Mouse (Mus musculus) fat pad, adult 2 months (tissue): Measurements from ENCODE around the gene Clcn7.
"Not testable (repeated sequence)": the region's sequence is repeated elsewhere in the genome, so short reads cannot be mapped to it uniquely, and the experiment has no call there.

Source experiments
- DNase-seq: peaks from one replicate; pipeline ENCODE4 v3.0.0-alpha.2; 2011; ENCODE audit warnings: low read depth, low spot score; ENCODE audit errors: extremely low read depth

Clcn7 gene

DNA sequence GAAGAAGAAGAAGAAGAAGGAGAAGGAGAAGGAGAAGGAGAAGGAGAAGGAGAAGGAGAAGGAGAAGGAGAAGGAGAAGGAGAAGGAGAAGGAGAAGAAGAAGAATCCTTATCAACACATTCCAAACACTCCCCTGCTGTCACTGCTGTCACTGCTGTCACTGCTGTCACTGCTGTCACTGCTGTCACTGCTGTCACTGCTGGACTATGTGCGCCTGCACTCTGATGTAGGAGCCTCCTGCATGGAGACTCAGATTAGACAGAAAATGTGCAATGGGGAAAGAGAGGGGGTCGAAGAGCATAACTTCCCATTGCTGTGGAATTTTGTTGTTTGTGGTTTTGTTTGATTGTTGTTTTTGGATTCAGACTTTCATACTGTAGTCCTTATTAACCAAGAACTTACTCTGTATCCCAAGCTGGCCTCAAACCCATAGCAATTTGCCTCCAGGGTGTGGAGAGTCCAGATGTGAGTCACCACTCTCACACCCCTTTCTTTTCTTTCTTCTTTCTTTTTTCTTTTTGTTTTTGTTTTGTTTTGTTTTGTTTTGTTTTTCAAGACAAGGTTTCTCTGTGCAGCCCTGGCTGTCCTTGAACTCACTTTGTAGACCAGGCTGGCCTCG is 7.6 kb upstream of the Clcn7 start:
- not testable (repeated sequence) for DNase-seq

DNA sequence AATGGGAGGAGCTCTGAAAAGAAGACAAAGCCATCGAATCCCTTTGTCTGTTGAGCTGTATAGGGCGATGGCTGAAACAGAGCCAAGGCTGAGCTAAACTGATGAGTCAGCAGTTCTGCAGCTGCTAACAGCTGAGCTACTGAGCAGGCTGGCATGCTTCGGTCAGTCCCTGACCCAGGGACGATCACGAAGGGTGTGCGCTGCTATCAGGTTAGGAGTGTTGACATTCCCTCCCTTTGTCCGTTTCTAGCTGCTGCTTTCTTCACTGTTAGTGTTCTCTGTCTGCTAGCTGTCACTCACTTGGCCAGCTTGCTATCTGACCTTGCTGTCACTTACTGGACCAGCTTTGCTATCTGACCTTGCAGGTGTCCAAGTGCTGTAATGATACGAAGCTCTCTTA is 6.1 kb upstream of the Clcn7 start:
- DNase-seq = no peak

DNA sequence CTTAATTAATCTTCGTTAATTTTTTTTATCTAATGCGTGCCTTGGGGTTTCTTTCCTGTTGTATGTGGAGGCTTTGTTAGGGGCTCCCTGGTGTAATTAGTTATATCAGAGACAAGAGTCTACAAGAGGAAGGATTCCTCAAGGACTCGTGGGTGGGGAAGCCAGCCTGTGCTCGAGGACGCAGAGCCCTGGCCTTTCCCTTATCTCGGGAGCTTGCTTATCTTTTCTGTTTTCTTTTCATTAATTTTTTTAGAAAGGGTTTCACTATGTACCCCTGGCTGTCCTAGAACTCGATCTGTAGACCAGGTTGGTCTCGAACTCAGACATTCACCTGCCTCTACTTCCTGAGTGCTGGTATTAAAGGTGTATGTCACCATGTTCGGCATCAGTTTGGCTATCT is 5.5 kb upstream of the Clcn7 start:
- no peak for DNase-seq

DNA sequence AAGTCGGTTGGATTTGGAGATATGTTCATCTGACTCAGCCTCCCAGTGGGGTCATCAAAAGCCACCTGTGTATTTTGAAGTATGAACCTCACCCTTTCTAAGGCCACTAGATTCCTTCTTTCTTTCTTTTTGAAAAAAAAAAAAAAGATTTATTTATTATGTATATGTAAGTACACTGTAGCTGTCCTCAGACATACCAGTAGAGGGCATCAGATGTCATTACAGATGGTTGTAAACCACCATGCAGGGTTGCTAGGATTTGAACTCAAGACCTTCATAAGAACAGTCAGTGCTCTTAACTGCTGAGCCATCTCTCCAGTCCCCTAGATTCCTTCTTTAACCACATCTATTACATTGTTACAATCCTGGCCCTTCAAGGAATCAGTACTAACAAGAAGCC is 3.1 kb upstream of the Clcn7 start:
- no peak for DNase-seq

DNA sequence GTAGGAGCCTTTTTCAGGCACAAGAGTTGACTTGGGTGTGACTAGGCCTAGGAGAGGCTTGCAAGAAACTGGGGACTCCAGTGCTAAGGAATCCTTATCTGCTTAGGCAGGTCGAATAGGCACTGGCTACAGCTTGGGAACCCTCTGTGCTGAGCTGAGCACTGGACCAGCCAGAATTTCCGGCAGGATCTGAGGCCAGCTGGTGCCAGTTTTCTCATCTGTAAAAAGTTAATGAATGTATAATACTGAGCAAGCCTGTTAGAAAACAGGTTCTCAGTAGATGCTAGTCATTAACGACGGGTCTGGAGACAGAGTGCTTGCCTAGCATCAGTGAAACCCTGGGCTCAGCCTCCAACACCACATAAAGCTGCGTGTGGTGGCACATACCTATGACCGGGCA is 2.4 kb downstream of the Clcn7 start:
- no peak for DNase-seq

DNA sequence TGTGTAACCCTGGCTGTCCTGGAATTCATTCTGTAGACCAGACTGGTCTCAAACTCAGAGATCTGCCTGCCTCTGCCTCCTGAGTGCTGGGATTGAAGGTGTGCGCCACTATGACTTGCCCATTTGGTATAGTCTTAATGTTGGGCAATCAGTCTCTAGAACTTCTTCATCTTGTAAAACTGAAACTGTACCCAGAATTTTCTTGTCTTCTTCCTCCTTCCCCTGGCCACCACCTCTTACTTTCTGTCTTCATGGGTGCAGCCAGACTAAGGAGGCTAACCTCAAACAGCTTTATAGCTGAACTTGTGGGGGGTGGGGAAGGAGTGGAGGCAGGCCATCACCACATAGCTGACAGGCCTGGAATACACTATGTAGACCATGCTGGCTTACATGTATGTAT is 5.6 kb downstream of the Clcn7 start:
- no peak for DNase-seq

DNA sequence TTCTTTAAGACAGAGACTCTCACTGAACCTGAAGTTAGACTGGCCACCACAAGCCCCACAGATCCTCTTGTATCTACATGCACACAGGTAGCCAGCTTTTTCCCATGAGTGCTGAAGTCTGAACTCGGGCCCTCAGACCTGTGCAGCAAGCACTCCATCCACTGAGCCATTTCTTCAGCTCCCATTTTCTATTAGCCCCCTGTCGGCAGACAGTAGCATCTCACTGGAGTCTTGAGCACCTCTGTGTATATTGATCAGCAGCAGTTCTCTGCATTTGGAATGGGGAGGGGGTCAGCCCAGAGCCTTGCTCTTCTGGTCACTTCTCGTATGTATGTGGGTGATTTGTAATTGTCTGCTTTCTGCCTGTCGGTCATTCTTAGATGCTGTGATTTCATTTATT is 6.8 kb downstream of the Clcn7 start:
- no peak for DNase-seq

DNA sequence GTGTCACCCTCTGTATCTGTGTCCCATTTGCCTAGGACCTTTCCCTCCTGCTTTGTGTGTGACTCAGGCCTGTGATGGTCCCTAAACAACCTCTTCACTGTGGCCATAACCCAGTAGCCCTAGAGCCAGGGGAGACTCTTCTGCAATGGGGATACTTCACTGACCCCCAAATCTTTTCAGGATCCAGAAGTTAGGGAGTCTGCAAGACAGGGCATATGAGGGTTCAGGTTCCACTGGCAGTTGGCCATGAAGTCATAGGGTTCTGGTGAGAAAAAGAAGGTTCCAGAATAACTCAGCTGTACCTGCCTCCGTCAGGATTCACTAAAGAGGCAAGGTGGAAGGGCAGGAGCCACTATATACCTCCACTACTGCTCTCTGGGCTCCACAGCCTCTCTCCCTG is 29.0 kb downstream of the Clcn7 start, which contains the start of gene Ccdc154:
Gene Ccdc154 (plus strand): TSS at position 301 of the 400 bp plus-strand sequence.
- DNase-seq = no peak

DNA sequence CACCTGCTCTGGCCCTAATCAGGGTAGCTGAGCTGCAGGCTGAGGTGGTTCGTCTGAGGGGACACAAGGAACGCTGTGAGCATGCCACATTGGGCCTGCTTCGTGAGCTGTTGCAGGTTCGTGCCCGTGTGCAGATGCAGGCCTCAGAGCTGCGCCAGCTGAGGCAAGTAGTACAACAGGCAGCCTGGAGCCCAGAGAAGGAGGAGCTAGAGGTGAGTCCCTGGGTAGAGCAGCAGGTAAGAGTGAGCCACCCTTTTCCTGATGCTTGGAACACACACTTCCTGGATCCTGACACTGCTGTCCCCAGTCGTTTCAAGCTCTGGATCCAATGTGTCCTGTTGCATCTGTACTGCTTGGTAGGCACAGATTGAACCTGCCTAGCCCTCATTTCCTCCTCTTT is 30.2 kb downstream of the Clcn7 start:
- no peak for DNase-seq

DNA sequence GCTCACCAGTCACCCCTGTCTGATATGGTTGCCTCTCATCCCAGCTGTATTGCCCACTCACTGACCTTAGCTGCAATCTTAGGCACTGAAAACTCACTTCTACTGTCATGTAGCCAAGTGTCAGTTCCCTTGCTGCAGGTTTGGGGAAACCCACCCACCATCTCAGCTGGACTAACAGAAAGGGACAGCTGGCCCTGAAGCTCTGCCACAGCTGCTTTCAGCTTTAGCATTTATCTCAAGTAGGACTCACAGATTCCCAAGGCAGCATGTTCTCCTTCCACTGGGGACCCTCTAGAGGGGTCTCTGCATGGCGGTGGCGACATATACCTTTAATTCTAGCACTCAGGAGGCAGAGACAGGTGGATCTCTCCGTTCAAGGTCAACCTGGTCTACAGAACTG is 31.6 kb downstream of the Clcn7 start:
- DNase-seq = no peak

DNA sequence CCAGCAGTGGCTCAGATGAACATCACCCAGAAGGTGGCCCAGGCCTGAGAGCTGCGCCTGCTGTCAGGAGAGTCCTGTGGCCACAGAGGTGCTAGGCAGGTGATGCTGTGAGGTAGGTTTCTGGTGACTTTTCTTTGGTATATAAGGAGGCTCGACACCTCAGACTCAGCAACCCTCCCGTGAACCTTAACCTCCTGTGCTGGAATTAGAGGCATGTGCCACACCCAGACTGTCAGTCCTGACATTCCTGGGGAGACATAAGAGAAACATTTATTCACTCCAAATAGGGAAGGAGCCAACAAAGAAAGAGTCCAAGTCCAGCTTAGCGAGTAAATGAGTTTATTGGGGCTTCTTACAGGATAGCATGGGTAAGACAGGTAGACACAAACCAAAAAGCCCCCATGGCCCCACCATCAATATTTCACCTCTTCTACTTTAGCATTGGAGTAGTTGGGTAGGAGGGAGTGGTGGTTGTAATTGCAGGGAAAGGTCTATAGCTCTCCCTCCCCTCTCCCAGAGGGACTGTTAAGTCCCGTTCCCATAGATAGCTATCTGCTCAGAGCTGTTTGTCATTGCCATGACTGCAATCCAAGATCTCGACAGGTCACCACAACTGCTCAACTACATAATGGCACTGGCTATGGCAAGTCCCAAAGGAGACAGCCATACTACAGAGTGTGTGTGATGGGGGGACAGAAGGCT is 32.9 kb downstream of the Clcn7 start:
- no peak for DNase-seq

DNA sequence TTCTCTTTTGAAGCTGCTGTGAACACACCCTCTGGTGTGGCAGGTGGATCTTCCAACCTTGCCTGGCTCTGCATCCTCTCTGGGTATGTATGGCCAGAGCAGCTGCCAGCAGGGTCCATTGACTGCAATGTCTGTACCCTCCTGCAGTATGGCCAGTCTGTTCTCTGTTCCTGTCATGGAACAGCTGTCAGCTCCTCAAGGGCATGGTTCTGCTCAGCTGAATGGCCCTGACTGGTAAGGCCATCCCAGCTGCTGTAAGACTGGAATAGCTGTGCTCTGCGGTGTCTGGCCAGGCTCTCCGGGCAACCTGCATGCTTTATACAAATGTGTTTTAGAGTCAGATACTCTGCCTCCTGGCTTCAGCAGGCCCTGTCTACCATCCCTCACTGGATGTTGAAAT is 36.5 kb downstream of the Clcn7 start:
- DNase-seq = no peak

DNA sequence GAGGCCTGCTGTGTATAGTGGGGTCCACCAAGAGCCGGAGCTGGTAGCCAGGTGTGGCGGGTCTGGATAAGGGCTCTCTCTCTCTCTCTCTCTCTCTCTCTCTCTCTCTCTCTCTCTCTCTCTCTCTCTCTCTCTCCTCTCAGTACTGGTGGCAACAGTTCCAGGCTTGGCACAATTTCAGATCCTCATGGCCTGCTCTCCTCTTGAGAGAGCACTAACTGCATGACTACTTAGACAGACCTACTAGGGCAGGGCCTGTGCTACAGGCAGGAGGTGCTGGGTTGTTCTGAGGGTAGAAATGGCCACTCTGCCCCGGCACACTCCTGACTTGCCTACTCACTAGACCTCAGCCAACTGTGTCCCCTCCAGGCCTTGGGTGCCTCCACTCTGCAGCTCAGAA is 39.4 kb downstream of the Clcn7 start:
- no peak for DNase-seq

DNA sequence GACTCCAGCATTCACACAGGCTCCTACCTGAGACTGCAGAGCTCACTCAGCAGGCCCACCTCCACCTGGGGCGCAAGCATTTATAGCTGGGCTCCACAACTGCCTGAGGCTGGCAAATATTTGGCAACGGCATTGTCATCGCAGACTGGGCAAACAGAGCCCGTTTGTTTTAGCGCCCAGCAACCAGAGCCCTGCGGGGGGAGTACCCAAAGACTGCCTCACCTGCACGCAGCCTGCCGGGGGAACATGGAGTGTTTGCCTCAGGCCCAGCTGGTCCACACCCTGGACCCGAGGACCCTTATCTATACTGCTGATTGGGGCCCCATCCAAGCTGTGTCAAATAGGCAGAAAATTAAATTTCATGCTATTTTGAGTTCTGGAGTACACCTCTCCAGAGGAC is 42.2 kb downstream of the Clcn7 start, which contains the start of gene Gm38655:
Gene Gm38655 (minus strand): TSS at position 61 of the 400 bp plus-strand sequence.
- DNase-seq = no peak

DNA sequence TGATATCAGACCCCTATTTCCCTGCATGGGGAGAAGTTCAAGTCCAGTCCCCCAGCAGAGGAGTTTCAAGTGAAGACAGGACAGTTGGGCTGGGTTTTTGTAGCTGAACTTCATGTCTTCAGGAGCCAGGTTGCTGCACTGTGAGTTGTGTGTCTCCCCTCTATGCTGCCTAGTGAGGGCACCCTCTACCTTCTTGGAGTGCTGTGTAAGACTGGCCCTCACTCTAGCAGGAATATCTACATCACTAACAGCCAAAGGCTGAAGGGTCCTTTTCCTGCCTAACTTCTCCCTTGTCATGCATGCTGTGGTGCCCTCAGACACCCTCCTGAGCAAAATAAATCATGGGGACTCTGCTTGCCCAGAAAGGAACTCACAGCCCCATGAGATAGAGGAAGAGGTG is 50.0 kb downstream of the Clcn7 start:
- no peak for DNase-seq

DNA sequence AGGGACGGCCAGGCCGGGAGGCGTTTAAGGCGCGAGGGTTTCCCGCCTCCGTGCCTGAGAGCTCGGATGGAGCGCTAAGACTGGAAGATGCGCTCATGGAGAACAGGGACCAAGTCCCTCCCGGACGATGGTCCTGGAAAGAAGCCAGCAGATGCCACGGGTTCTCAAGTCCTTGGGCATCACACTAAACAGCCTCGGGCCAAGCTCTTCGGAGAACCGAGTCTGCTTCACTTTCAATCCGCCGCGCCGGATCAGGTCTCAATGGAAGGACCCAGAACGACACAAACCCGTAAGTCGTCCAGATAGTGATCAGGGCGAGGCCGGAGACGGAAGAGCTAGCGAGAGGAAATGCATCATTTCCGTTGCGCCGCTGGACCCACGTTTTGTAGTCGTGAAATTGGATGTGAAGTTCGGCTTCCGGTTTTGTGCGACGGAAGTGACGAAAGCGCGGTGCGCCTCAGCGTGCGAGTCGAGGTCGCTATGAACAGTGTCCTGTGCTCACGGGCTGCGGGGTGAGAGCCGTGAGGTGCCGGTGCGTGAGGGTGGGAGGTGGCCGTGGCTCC is 51.0 kb downstream of the Clcn7 start, which contains the start of gene BC003965:
Gene BC003965 (plus strand): TSS at position 426 of the 563 bp plus-strand sequence.
- DNase-seq = peak; percentile 74

DNA sequence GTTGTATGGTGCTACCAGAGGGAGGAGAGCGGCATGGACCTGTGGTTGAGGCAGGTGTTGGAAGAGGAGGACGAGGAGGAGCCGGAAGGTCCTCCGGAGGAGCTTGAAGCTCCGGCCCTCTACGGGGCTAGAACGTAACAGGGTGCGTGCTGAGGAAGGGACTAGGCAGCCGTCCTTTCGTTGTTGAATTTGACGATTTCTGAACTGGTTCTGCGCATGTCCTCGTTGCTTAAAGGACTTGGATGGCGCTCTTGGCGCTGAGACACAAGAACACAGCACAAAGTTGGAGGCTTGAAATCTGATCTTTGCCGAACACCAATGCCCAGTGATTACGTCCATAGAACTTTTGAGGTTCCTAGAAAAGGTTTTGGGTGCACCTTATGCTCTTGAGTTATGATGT is 51.8 kb downstream of the Clcn7 start:
- DNase-seq = no peak

DNA sequence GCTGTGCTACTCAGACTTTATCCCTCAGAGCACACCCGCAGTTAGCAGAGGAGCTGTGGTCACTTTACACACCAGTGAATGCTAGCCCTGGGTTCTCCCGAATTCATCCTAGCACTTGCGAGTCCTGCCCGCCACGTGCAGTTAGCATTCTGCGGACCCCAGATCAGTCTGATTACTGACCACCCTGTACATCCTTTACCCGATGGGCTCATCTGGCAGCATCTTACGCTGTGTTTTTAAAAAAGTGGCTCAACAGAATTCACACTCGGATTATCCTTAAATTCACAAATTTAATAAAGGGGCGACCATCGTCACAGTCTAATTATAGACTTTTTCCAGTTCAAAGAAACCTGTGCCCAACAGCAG is 54.6 kb downstream of the Clcn7 start:
- no peak for DNase-seq

DNA sequence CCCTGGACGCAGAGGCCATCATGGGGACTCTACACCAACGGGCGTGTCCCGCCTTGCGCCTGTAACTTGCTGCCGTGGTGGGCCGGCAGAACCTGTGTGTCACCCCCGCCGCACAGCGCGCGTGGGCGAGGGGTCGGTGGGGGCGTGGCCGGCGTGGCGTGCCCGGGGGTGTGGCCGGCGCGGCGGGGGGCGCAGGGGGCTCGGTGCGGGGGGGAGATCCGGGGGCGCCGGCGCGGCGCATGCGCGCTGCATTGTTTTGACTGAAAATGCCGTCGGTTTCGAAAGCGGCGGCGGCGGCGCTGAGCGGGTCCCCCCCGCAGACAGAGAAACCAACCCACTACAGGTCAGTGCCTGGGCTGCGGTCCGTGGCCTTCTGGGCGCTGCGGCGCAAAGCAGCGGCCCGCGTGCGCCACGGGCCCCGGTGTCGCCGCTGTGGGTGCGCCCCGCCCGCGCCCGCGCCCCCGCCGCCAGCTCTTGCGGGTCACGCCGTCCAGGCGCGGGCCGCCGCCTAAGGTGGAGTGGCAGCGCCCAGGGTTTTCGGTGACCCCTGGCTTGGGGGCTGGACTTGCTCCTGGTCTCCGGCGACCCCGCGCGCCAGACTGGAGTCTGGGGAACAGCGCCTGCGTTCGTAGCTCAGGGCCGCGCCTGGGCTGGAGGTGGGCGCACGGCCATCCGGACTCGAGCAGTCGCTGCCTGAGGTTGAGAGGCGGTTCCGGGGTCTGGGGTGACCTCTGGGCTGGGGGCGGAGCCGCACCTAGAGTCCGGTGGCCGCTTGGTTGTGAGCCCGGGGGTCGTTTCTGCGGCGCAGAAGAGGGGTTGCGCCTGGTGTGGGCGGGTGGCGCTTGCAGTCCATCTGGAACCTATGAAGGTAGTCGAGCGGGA is 55.2 kb downstream of the Clcn7 start, which contains the start of gene Unkl:
Gene Unkl (plus strand): TSS at position 248 of the 882 bp plus-strand sequence.
- DNase-seq = no peak

DNA sequence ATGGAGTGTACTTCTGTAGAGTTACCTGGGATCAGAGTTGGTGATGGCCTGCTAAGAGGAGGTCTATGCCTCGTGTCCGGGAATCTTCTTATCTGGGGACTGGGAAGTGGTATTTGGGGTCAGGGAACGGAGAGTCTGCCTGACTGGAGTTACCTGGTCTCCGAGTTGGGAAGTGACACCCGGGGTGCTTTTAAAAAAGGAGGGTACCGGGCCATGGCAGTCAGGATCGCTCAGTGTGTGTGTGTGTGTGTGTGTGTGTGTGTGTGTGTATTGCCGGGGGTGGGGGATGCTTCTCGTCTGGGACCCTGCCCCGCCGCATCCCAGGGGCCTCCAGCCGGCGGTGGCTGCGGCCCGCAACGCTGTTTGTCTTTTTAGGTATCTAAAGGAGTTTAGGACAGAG is 55.9 kb downstream of the Clcn7 start:
- no peak for DNase-seq

DNA sequence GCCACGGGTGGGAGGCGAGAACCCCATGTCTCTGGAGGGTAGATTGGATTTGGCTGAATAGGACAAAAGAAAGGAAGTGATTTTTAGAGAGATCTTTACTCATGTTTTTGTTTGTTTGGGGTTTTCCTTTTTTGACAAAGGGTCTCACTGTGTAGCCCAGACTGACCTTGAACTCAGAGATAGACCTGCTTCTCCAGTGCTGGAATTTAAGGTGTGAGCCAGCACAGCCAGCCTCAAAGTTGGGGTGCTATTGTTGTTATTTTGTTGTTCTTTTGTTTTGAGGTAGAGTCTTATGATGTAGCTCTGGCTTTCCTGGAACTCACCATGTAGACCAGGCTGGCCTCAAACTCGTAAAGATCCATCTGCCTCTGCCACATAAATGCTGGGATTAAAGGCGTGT is 69.2 kb downstream of the Clcn7 start:
- DNase-seq = no peak
